ENCODE assay signal across 14 mouse cellular contexts in genomic region chr9:21808561-21808960, GRCm38 (mm10). TPM values are rescaled to one million over a fixed set of nuclear protein-coding genes. Genes with fewer than 3 reads are reported as not detected.
DNase-seq lines count a peak whose midpoint lies in the region; ATAC-seq and TF ChIP-seq lines count a peak whose summit lies in the region.
"Had no signal": no experiment of that assay in that cellular context is flagged by ENCODE, and none has a peak within 500 bp of the region (broad histone marks: within the 10 kb centered on the region; RNA-seq: fewer than 3 reads in every experiment).

No protein-coding gene starts in this region.

- no peaks in the 10 kb centered on the region for H3K36me3 ChIP-seq in kidney, adult 2 months (ENCODE audit: control insufficient read depth, insufficient read depth, low read length)
- peaks cover 18% of the 10 kb centered on the region for H3K36me3 ChIP-seq in kidney, embryonic 16.5 days (ENCODE audit: insufficient read depth, low read length)
- 0 out of 2 replicates have a peak, but pooled peaks cover 4% of the 10 kb centered on the region for H3K36me3 ChIP-seq in small intestine, adult 2 months (ENCODE audit: control insufficient read depth, insufficient read depth, low read length)

- DNase-seq in kidney, adult 2 months = no peak
- DNase-seq in retina, embryonic 14.5 days (ENCODE audit: low spot score) = peak; percentile 23
- DNase-seq in retina, postnatal 1 day = no peak
- DNase-seq in NIH3T3 (ENCODE audit: low read depth) = peak; percentile 42
- no peak for DNase-seq in adrenal gland, adult 18-20 months (ENCODE audit: low spot score in 2 of 2)
- no peak for DNase-seq in frontal cortex, postnatal 14 days (ENCODE audit: low spot score in 2 of 2)
- DNase-seq: gastrocnemius, postnatal 10 days; heart, postnatal 10 days; kidney, adult 18-20 months; layer of hippocampus, postnatal 36 days had no signal

- H3K27ac ChIP-seq in kidney, adult 2 months (ENCODE audit: insufficient read depth, low read depth, low read length) = no peak overlapping the region
- H3K27ac ChIP-seq in kidney, embryonic 16.5 days (ENCODE audit: low read length) = no peak overlapping the region
- H3K27ac ChIP-seq in small intestine, adult 2 months (ENCODE audit: insufficient read depth, low read depth, low read length) = no peak overlapping the region
- H3K27ac ChIP-seq: embryonic facial prominence, embryonic 15.5 days; macrophage had no signal

- 78% methylated on average over 3 of the region's 3 CpGs for WGBS in kidney, adult 2 months
- 69% methylated on average over 3 of the region's 3 CpGs for WGBS in kidney, embryonic 16.5 days
- WGBS in small intestine, adult 2 months = 74% methylated on average over 3 of the region's 3 CpGs

- no peak overlapping the region for H3K9ac ChIP-seq in kidney, embryonic 16.5 days (replicated peaks; ENCODE audit: low read length)
- H3K9ac ChIP-seq: embryonic facial prominence, embryonic 15.5 days had no signal

- no peak overlapping the region for H3K4me3 ChIP-seq in kidney, adult 2 months (ENCODE audit: insufficient read depth, low read depth, low read length)
- H3K4me3 ChIP-seq in kidney, embryonic 16.5 days (ENCODE audit: low read length) = no peak overlapping the region
- no peak overlapping the region for H3K4me3 ChIP-seq in small intestine, adult 2 months (ENCODE audit: low read depth, low read length)
- H3K4me3 ChIP-seq: embryonic facial prominence, embryonic 15.5 days had no signal

- H3K4me1 ChIP-seq in kidney, adult 2 months (ENCODE audit: control insufficient read depth, insufficient read depth, low read length) = no peaks in the 10 kb centered on the region
- peaks cover 10% of the 10 kb centered on the region for H3K4me1 ChIP-seq in kidney, embryonic 16.5 days (ENCODE audit: insufficient read depth, low read length)
- H3K4me1 ChIP-seq in small intestine, adult 2 months (ENCODE audit: control insufficient read depth, insufficient read depth, insufficient read length, low read length) = no peaks in the 10 kb centered on the region

- no peaks in the 10 kb centered on the region for H3K27me3 ChIP-seq in kidney, adult 2 months (replicated peaks; ENCODE audit: control insufficient read depth, insufficient read depth, low read length)
- H3K27me3 ChIP-seq in kidney, embryonic 16.5 days (ENCODE audit: insufficient read depth, low read length) = no peaks in the 10 kb centered on the region
- no peaks in the 10 kb centered on the region for H3K27me3 ChIP-seq in small intestine, adult 2 months (ENCODE audit: control insufficient read depth, insufficient read depth, low read length)
- H3K27me3 ChIP-seq: embryonic facial prominence, embryonic 15.5 days had no signal

- ATAC-seq in kidney, embryonic 16.5 days (ENCODE audit: low FRiP score, low TSS enrichment) = no peak

- no peak overlapping the region for H3K4me2 ChIP-seq in kidney, embryonic 16.5 days (replicated peaks; ENCODE audit: low read depth, low read length)
- H3K4me2 ChIP-seq: embryonic facial prominence, embryonic 15.5 days had no signal

- no peak for TF ChIP-seq POLR2A in kidney, adult 2 months (IDR thresholded peaks at IDR 0.05; ENCODE audit: low read depth, low read length)
- TF ChIP-seq POLR2A in small intestine, adult 2 months (IDR thresholded peaks at IDR 0.05; ENCODE audit: low read depth, low read length) = no peak

- no peaks in the 10 kb centered on the region for H3K9me3 ChIP-seq in kidney, embryonic 16.5 days (ENCODE audit: low read length)
- H3K9me3 ChIP-seq: embryonic facial prominence, embryonic 15.5 days had no signal

- TF ChIP-seq CTCF in kidney, adult 2 months (conservative IDR thresholded peaks at IDR 0.05; ENCODE audit: insufficient read depth, insufficient read length, low read depth, low read length) = peak; percentile 50
- peak; percentile 25; the same call in 1 of the 2 replicates for TF ChIP-seq CTCF in small intestine, adult 2 months (IDR thresholded peaks at IDR 0.05; ENCODE audit: extremely low read depth, insufficient read length, insufficient replicate concordance, low read depth, low read length)

RNA-seq across cellular contexts. Expression of gene Kank2, which starts 10.0 kb away (rescaled TPM):
- 21.8 and 23.6 TPM in 2 replicates for polyA plus RNA-seq in kidney, adult 2 months (2012; rRNA removed)
- polyA plus RNA-seq in kidney, embryonic 16.5 days (2015; fragmentation: Nextera tagmentation; extraction: Ambion mirVana) = 18.7 and 19.7 TPM in 2 replicates
- polyA plus RNA-seq in small intestine, adult 2 months (2012; rRNA removed) = 23.0 and 24.8 TPM in 2 replicates
- 10 to 100 TPM; 31.1 to 31.3 TPM for total RNA-seq in adrenal gland, adult 18-20 months (2021)

RNA-seq across cellular contexts. Expression of gene Angptl8, which starts 26.7 kb away (rescaled TPM):
- 11.9 and 19.5 TPM in 2 replicates for polyA plus RNA-seq in kidney, adult 2 months (2012; rRNA removed)
- polyA plus RNA-seq in kidney, embryonic 16.5 days (2015; fragmentation: Nextera tagmentation; extraction: Ambion mirVana) = 5.4 and 6.0 TPM in 2 replicates
- polyA plus RNA-seq in small intestine, adult 2 months (2012; rRNA removed) = 10.2 and 12.3 TPM in 2 replicates
- 10 to 100 TPM in 1 of 2 experiments, 1 to 10 TPM in 1; 8.2 to 26.2 TPM for total RNA-seq in adrenal gland, adult 18-20 months (2021)
- total RNA-seq: layer of hippocampus, postnatal 36 days had no signal
- polyA plus RNA-seq: macrophage had no signal

RNA-seq across cellular contexts. Expression of gene Dock6, which starts 43.9 kb away (rescaled TPM):
- 67.7 and 84.6 TPM in 2 replicates for polyA plus RNA-seq in kidney, adult 2 months (2012; rRNA removed)
- polyA plus RNA-seq in kidney, embryonic 16.5 days (2015; fragmentation: Nextera tagmentation; extraction: Ambion mirVana) = 46.8 and 47.1 TPM in 2 replicates
- 36.4 and 73.5 TPM in 2 replicates for polyA plus RNA-seq in small intestine, adult 2 months (2012; rRNA removed)
- total RNA-seq in adrenal gland, adult 18-20 months (2021) = 10 to 100 TPM; 29.7 to 36.1 TPM

RNA-seq across cellular contexts. Expression of gene Spc24, which starts 48.5 kb away (rescaled TPM):
- 3.4 and 6.0 TPM in 2 replicates for polyA plus RNA-seq in kidney, adult 2 months (2012; rRNA removed)
- 120 and 134 TPM in 2 replicates for polyA plus RNA-seq in kidney, embryonic 16.5 days (2015; fragmentation: Nextera tagmentation; extraction: Ambion mirVana)
- 11.0 and 22.6 TPM in 2 replicates for polyA plus RNA-seq in small intestine, adult 2 months (2012; rRNA removed)
- 1 to 10 TPM in 1 of 2 experiments, under 1 TPM in 1; 0.56 to 1.1 TPM for total RNA-seq in adrenal gland, adult 18-20 months (2021)

Comparison
In these comparisons a context has a peak if more than half of its experiments do, and no peak if none do; other contexts are left out.
1. DNase-seq: peak in retina, embryonic 14.5 days (single experiment) and NIH3T3 (single experiment); none in kidney, adult 2 months (single experiment), retina, postnatal 1 day (single experiment), adrenal gland, adult 18-20 months (0 of 2) and frontal cortex, postnatal 14 days (0 of 2).